Comparison of ENCODE assay signal across 21 mouse cellular contexts in the genomic region with DNA sequence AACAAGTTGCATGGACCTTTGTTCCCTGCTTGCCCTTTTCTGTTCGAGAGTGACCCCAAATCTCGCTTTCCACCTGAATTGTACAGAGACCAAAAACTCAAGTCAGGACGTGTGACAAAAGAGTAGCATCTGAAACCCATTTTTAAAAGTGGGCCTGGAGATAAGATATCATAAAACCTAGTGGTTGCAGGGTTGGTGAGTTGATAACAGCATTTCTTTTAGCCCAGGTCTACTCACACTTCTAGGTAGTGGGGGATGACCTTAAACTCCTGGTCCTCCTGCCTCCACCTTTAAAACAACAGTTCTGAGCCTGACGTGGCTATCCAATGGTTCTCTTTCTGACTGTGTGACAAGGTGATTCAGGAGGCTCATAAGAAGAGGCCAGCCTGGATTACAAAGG.
"Had no signal": no experiment of that assay in that cellular context is flagged by ENCODE, and none has a peak within 500 bp of the region (broad histone marks: within the 10 kb centered on the region; RNA-seq: fewer than 3 reads in every experiment).

No protein-coding gene starts in this region.

- H3K36me3 ChIP-seq: midbrain, embryonic 15.5 days had no signal

- DNase-seq: kidney, adult 18-20 months; kidney, postnatal 25 days; layer of hippocampus, adult 9-11 months; lung, adult 18-20 months; lung, postnatal 14 days; lung, postnatal 4 days; right cerebral cortex, adult 18-20 months; right cerebral cortex, postnatal 14 days; right cerebral cortex, postnatal 4 days; thymus, adult 2 months; thymus, postnatal 14 days; thymus, postnatal 4 days had no signal

- H3K9me3 ChIP-seq: limb, embryonic 10.5 days; limb, embryonic 13.5 days; midbrain, embryonic 12.5 days; midbrain, embryonic 15.5 days; neural tube, embryonic 12.5 days; neural tube, embryonic 15.5 days had no signal

- ATAC-seq: midbrain, embryonic 15.5 days had no signal

- H3K4me2 ChIP-seq: limb, embryonic 13.5 days; midbrain, embryonic 12.5 days; midbrain, embryonic 15.5 days; neural tube, embryonic 12.5 days; neural tube, embryonic 15.5 days had no signal

- H3K27me3 ChIP-seq: limb, embryonic 13.5 days; midbrain, embryonic 12.5 days; midbrain, embryonic 15.5 days; neural tube, embryonic 12.5 days; neural tube, embryonic 15.5 days had no signal

- H3K27ac ChIP-seq: kidney, postnatal 0 days; layer of hippocampus, adult 2 months; limb, embryonic 10.5 days; limb, embryonic 13.5 days; midbrain, embryonic 12.5 days; midbrain, embryonic 15.5 days; neural tube, embryonic 12.5 days; neural tube, embryonic 15.5 days; stomach, postnatal 0 days had no signal

- H3K4me1 ChIP-seq: limb, embryonic 10.5 days; limb, embryonic 13.5 days; midbrain, embryonic 12.5 days; midbrain, embryonic 15.5 days; neural tube, embryonic 12.5 days; neural tube, embryonic 15.5 days had no signal

- H3K9ac ChIP-seq: limb, embryonic 13.5 days; midbrain, embryonic 12.5 days; midbrain, embryonic 15.5 days; neural tube, embryonic 12.5 days; neural tube, embryonic 15.5 days had no signal

- H3K4me3 ChIP-seq: layer of hippocampus, adult 2 months; limb, embryonic 10.5 days; limb, embryonic 13.5 days; midbrain, embryonic 12.5 days; midbrain, embryonic 15.5 days; neural tube, embryonic 12.5 days; neural tube, embryonic 15.5 days had no signal
